Mouse (Mus musculus) megakaryocyte, embryonic 14.5 days (primary cell): ENCODE results near the gene Cep85l.

ENCODE experiments used
- FLI1 ChIP-seq: IDR thresholded peaks from 2 replicates; pipeline ENCODE4 v1.6.1; 2012; ENCODE audit warnings: low read length, inconsistent platforms, mixed read lengths
- GATA1 ChIP-seq: IDR thresholded peaks from 3 replicates; pipeline ENCODE4 v1.6.1; 2012; ENCODE audit warnings: mixed read lengths, low read length, inconsistent platforms, borderline replicate concordance

DNA sequence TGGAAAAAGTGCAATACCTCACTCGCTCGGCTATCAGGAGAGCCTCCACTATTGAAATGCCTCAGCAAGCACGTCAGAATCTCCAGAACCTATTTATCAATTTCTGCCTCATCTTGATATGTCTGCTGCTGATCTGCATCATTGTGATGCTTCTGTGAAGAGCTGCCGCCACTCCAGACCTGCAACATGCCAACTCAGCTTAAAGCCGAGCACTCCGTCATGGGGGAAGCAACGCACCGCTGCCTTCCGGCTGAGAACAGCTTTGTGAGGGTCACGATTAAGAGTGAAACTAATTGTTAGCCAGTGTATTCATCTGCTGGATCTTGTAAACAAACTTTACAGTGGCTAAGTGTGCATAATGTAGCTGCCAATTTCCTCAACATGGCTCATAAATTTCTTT, 35.9 kb downstream of the Cep85l start:
- no peak for TF ChIP-seq FLI1
- no peak for TF ChIP-seq GATA1
